Mouse (Mus musculus) kidney, embryonic 16.5 days (tissue): ENCODE measurements around the gene AC170998.1. TPM values are rescaled to one million over a fixed set of nuclear protein-coding genes. Genes with fewer than 3 reads are reported as not detected.

ENCODE experiments used
- ATAC-seq: fragments of 200-750 bp; cut with Nextera tagmentation; 2 replicates; pipeline ENCODE4 v1.8.0; 2017; ENCODE audit warnings: moderate TSS enrichment; ENCODE audit not compliant: low FRiP score, low TSS enrichment
- H3K27ac ChIP-seq: fragments of 300-500 bp; sonication (generic); 2 replicates; pipeline ENCODE4 v1.5.1; 2014; ENCODE audit warnings: low read length
- H3K27me3 ChIP-seq: fragments of 300-500 bp; sonication (generic); 2 replicates; pipeline ENCODE4 v1.6.1; 2014; ENCODE audit warnings: low read length, control low read depth, mixed read lengths; ENCODE audit not compliant: insufficient read depth
- H3K36me3 ChIP-seq: fragments of 300-500 bp; sonication (generic); 2 replicates; pipeline ENCODE4 v1.6.1; 2014; ENCODE audit warnings: low read length, control low read depth, mixed read lengths; ENCODE audit not compliant: insufficient read depth
- H3K4me1 ChIP-seq: fragments of 300-500 bp; sonication (generic); 2 replicates; pipeline ENCODE4 v1.6.1; 2014; ENCODE audit warnings: low read length, control low read depth, mixed read lengths; ENCODE audit not compliant: insufficient read depth
- H3K4me2 ChIP-seq: fragments of 300-500 bp; sonication (generic); replicated peaks from 2 replicates; pipeline ENCODE4 v1.6.1; 2014; ENCODE audit warnings: low read depth, low read length
- H3K4me3 ChIP-seq: fragments of 300-500 bp; sonication (generic); 2 replicates; pipeline ENCODE4 v1.5.1; 2014; ENCODE audit warnings: mild to moderate bottlenecking, low read length
- H3K9ac ChIP-seq: fragments of 300-500 bp; sonication (generic); replicated peaks from 2 replicates; pipeline ENCODE4 v1.6.1; 2014; ENCODE audit warnings: low read length
- H3K9me3 ChIP-seq: fragments of 300-500 bp; sonication (generic); 2 replicates; pipeline ENCODE4 v1.6.1; 2016; ENCODE audit warnings: low read length, control low read depth
- WGBS: fragments of 180-500 bp; shearing (Covaris S2); extraction: QIAGEN DNeasy Blood & Tissue Kit; methylation state at CpG from one replicate; pipeline ENCODE4 v1.1.7; 2014; 5-methylcytosine and 5-hydroxymethylcytosine counted together
- polyA plus RNA-seq: library from polyadenylated mRNA; unstranded; fragments of >200 nt; fragmentation: Nextera tagmentation; extraction: Ambion mirVana; gene quantifications from 2 replicates; pipeline ENCODE4 v1.2.1, GENCODE M21; 2015

Gene AC170998.1
- polyA plus RNA-seq, 1 experiment from 2014 or later = 1.8 TPM

- H3K4me3 ChIP-seq = no peak overlapping the region
- no peak for ATAC-seq
- H3K27me3 ChIP-seq = no peaks in the 10 kb centered on the region
- H3K4me2 ChIP-seq = no peak overlapping the region
- H3K27ac ChIP-seq = no peak overlapping the region
- no peaks in the 10 kb centered on the region for H3K36me3 ChIP-seq
- 83% methylated on average over 3 of the region's 3 CpGs for WGBS
- no peaks in the 10 kb centered on the region for H3K9me3 ChIP-seq
- H3K9ac ChIP-seq = no peak overlapping the region
- H3K4me1 ChIP-seq = peaks cover 24% of the 10 kb centered on the region
Measured at GRCm38 (mm10) chr17:28701737-28702136, 24.1 kb upstream of the AC170998.1 start.

GRCm38 (mm10) chr17:28702646-28703045 lies 23.2 kb upstream of the AC170998.1 start:
- WGBS = 38% methylated on average over 2 of the region's 2 CpGs
- ATAC-seq = no peak
- H3K4me1 ChIP-seq = peaks cover 21% of the 10 kb centered on the region
- no peak overlapping the region for H3K4me2 ChIP-seq
- no peak overlapping the region for H3K4me3 ChIP-seq
- H3K9me3 ChIP-seq = no peaks in the 10 kb centered on the region
- no peak overlapping the region for H3K9ac ChIP-seq
- no peaks in the 10 kb centered on the region for H3K27me3 ChIP-seq
- no peaks in the 10 kb centered on the region for H3K36me3 ChIP-seq
- H3K27ac ChIP-seq = no peak overlapping the region

GRCm38 (mm10) chr17:28706697-28707096 lies 19.2 kb upstream of the AC170998.1 start:
- no peak for ATAC-seq
- 53% methylated on average over 1 of the region's 1 CpGs for WGBS

GRCm38 (mm10) chr17:28707136-28707627 lies 18.7 kb upstream of the AC170998.1 start:
- Histone ChIP-seq H3K9me3 (no peaks in the 10 kb centered on the region), H3K9ac (no peak overlapping the region), H3K4me3 (no peak overlapping the region), H3K27me3 (no peaks in the 10 kb centered on the region), H3K27ac (no peak overlapping the region), H3K36me3 (no peaks in the 10 kb centered on the region), H3K4me2 (no peak overlapping the region), H3K4me1 (peaks cover 33% of the 10 kb centered on the region)
- ATAC-seq = no peak
- 93% methylated on average over 3 of the region's 3 CpGs for WGBS

More at GRCm38 (mm10) chr17:28706697-28707096, 19.2 kb upstream of the AC170998.1 start:
- Histone ChIP-seq H3K27ac (no peak overlapping the region), H3K4me3 (no peak overlapping the region), H3K27me3 (no peaks in the 10 kb centered on the region), H3K36me3 (no peaks in the 10 kb centered on the region), H3K4me1 (peaks cover 28% of the 10 kb centered on the region), H3K9ac (no peak overlapping the region), H3K4me2 (no peak overlapping the region), H3K9me3 (no peaks in the 10 kb centered on the region)

- Histone ChIP-seq H3K27ac (no peak overlapping the region), H3K9ac (no peak overlapping the region), H3K27me3 (no peaks in the 10 kb centered on the region), H3K9me3 (no peaks in the 10 kb centered on the region), H3K4me2 (no peak overlapping the region), H3K36me3 (no peaks in the 10 kb centered on the region), H3K4me3 (no peak overlapping the region), H3K4me1 (peaks cover 32% of the 10 kb centered on the region)
- WGBS = 80% methylated on average over 2 of the region's 2 CpGs
- no peak for ATAC-seq
Measured at GRCm38 (mm10) chr17:28707816-28708215, 18.1 kb upstream of the AC170998.1 start.

GRCm38 (mm10) chr17:28708989-28709388 lies 16.9 kb upstream of the AC170998.1 start:
- H3K9ac ChIP-seq = no peak overlapping the region
- H3K9me3 ChIP-seq = no peaks in the 10 kb centered on the region
- no peak overlapping the region for H3K27ac ChIP-seq
- WGBS = 44% methylated on average over 2 of the region's 2 CpGs
- no peaks in the 10 kb centered on the region for H3K27me3 ChIP-seq
- peaks cover 4% of the 10 kb centered on the region for H3K36me3 ChIP-seq
- no peak overlapping the region for H3K4me3 ChIP-seq
- H3K4me2 ChIP-seq = no peak overlapping the region
- H3K4me1 ChIP-seq = peaks cover 31% of the 10 kb centered on the region
- ATAC-seq = no peak

GRCm38 (mm10) chr17:28709552-28710290 lies 16.2 kb upstream of the AC170998.1 start:
- WGBS = 81% methylated on average over 8 of the region's 8 CpGs
- H3K27ac ChIP-seq = no peak overlapping the region; the same call in 1 of the 2 replicates
- no peak overlapping the region for H3K4me2 ChIP-seq
- peaks cover 11% of the 10 kb centered on the region for H3K36me3 ChIP-seq
- peak; percentile 9; the same call in 1 of the 2 replicates for ATAC-seq
- peaks cover 31% of the 10 kb centered on the region for H3K4me1 ChIP-seq
- no peaks in the 10 kb centered on the region for H3K27me3 ChIP-seq
- no peak overlapping the region for H3K4me3 ChIP-seq
- H3K9ac ChIP-seq = no peak overlapping the region
- H3K9me3 ChIP-seq = no peaks in the 10 kb centered on the region

- H3K9me3 ChIP-seq = no peaks in the 10 kb centered on the region
- H3K4me1 ChIP-seq = peaks cover 31% of the 10 kb centered on the region
- H3K27ac ChIP-seq = peak overlapping the region; percentile 35
- ATAC-seq = no peak
- no peaks in the 10 kb centered on the region for H3K27me3 ChIP-seq
- H3K36me3 ChIP-seq = peaks cover 15% of the 10 kb centered on the region
- H3K9ac ChIP-seq = no peak overlapping the region
- 57% methylated on average over 8 of the region's 8 CpGs for WGBS
- H3K4me2 ChIP-seq = no peak overlapping the region
- no peak overlapping the region for H3K4me3 ChIP-seq
Measured at GRCm38 (mm10) chr17:28710291-28710688, 15.6 kb upstream of the AC170998.1 start.

GRCm38 (mm10) chr17:28711237-28711636 lies 14.6 kb upstream of the AC170998.1 start:
- Histone ChIP-seq H3K4me3 (no peak overlapping the region), H3K27ac (peak overlapping the region; percentile 31), H3K4me2 (no peak overlapping the region), H3K9me3 (no peaks in the 10 kb centered on the region), H3K9ac (no peak overlapping the region), H3K36me3 (peaks cover 23% of the 10 kb centered on the region), H3K27me3 (no peaks in the 10 kb centered on the region), H3K4me1 (peaks cover 31% of the 10 kb centered on the region)
- 77% methylated on average over 6 of the region's 6 CpGs for WGBS
- ATAC-seq = peak; percentile 82

- H3K27me3 ChIP-seq = no peaks in the 10 kb centered on the region
- no peaks in the 10 kb centered on the region for H3K9me3 ChIP-seq
- peak overlapping the region; percentile 31; the same call in 1 of the 2 replicates for H3K27ac ChIP-seq
- H3K4me1 ChIP-seq = peaks cover 26% of the 10 kb centered on the region
- H3K9ac ChIP-seq = no peak overlapping the region
- H3K4me3 ChIP-seq = no peak overlapping the region
- H3K36me3 ChIP-seq = peaks cover 30% of the 10 kb centered on the region
- no peak for ATAC-seq
- H3K4me2 ChIP-seq = peak overlapping the region; percentile 4; the same call in 1 of the 2 replicates
- 43% methylated on average over 6 of the region's 6 CpGs for WGBS
Measured at GRCm38 (mm10) chr17:28712305-28712704, 13.6 kb upstream of the AC170998.1 start.
